In genomic region chr4:87570470-87570891, GRCm38 (mm10) we compare ENCODE assay signal across 8 mouse cellular contexts.
A peak's percentile ranks its signal among the peaks of the same experiment; 100 is the strongest.
DNase-seq lines count a peak whose midpoint lies in the region; ATAC-seq lines count a peak whose summit lies in the region.

No protein-coding gene starts in this region.

- H3K4me2 ChIP-seq in neural tube, embryonic 11.5 days (ENCODE audit: low read depth): no peak overlapping the region

- H3K36me3 ChIP-seq in neural tube, embryonic 11.5 days (ENCODE audit: control insufficient read depth, insufficient read depth, low read length): no peaks in the 10 kb centered on the region

- 40% methylated on average over 13 of the region's 13 CpGs for WGBS in neural tube, embryonic 11.5 days

- no peak overlapping the region for H3K4me3 ChIP-seq in neural tube, embryonic 11.5 days (ENCODE audit: low read depth, low read length)

- H3K4me1 ChIP-seq in neural tube, embryonic 11.5 days (ENCODE audit: control insufficient read depth, insufficient read depth, low read length): 0 out of 2 replicates have a peak, but pooled peaks cover 3% of the 10 kb centered on the region

- no peak overlapping the region for H3K9ac ChIP-seq in neural tube, embryonic 11.5 days (ENCODE audit: low read length)

- peak; percentile 90 for ATAC-seq in neural tube, embryonic 11.5 days (ENCODE audit: insufficient read depth, low FRiP score, low TSS enrichment)
- no peak for ATAC-seq in erythroid progenitor cell, adult 5-6 weeks (replicated peaks; ENCODE audit: low FRiP score, poor library complexity, severe bottlenecking)

- peak; percentile 40 for DNase-seq in embryo, embryonic 10.5 days (ENCODE audit: low spot score)
- DNase-seq in embryo, embryonic 9.5 days (ENCODE audit: extremely low spot score): no peak
- peak; percentile 5 for DNase-seq in testis, postnatal 14 days (ENCODE audit: low spot score)
- DNase-seq in testis, postnatal 10 days (ENCODE audit: low spot score): no peak
- DNase-seq in left cerebral cortex, adult 11 months (ENCODE audit: low spot score): peak; percentile 13
- peak; percentile 61 for DNase-seq in neural tube, embryonic 11.5 days (ENCODE audit: low spot score)
- DNase-seq in natural killer cell, adult 2 months (ENCODE audit: low spot score in 2 of 2): no peak

- peak overlapping the region; percentile 47 for H3K27ac ChIP-seq in neural tube, embryonic 11.5 days (ENCODE audit: low read depth, low read length)

- H3K27me3 ChIP-seq in neural tube, embryonic 11.5 days (ENCODE audit: control insufficient read depth, insufficient read depth, low read length): no peaks in the 10 kb centered on the region

- H3K9me3 ChIP-seq in neural tube, embryonic 11.5 days (ENCODE audit: control insufficient read depth, low read length): no peaks in the 10 kb centered on the region

Comparison
In these comparisons a context has a peak if more than half of its experiments do, and no peak if none do; other contexts are left out.
1. DNase-seq: peak in embryo, embryonic 10.5 days (single experiment), testis, postnatal 14 days (single experiment), left cerebral cortex, adult 11 months (single experiment) and neural tube, embryonic 11.5 days (single experiment); none in embryo, embryonic 9.5 days (single experiment), testis, postnatal 10 days (single experiment) and natural killer cell, adult 2 months (0 of 2).